Mouse (Mus musculus): ENCODE results near the gene Gpc4.

DNA sequence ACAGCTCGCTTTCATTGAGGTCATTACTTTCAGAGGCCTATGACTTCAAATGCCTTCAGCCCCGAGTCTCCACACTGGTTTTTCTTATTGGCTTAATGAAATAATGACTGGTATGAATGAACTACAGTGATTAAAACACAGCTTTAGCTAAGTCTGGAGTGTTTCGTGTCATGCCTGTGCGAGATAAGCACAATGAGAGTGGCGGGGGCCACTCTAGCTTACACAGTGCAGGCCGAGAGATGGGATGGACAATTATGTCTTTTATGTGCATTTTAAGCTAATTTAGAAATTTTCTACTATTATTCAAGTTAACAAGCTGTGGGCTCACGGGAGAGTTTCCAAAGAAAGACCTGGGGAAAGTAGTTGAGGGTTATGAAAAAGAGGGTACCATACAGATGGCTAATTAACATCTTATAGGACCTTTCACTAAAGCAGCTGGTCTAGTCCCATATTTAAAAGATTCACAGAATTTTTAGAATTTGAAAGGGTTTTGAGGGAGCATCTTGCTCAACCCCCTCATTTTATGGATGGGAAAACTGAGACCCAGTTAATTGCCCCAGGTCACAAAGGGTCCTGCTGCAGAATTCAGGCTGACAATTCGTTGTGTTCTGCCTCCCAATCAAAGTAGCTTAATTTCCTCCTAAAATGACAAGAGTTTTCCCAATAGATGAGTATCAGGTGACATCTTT lies 78.0 kb downstream of the Gpc4 start:
- TF ChIP-seq POLR2A (IDR thresholded peaks at IDR 0.05; ENCODE audit: insufficient read length, low read depth) = no peak
- no peak for TF ChIP-seq MAX (IDR thresholded peaks at IDR 0.05; ENCODE audit: low read depth)
- TF ChIP-seq TCF3 (IDR thresholded peaks at IDR 0.05; ENCODE audit: insufficient read length, low read depth) = no peak
- no peak for TF ChIP-seq CEBPB (IDR thresholded peaks at IDR 0.05; ENCODE audit: insufficient read depth, poor library complexity, severe bottlenecking)
- TF ChIP-seq POLR2AphosphoS2 (IDR thresholded peaks at IDR 0.05; ENCODE audit: insufficient read length, low read depth) = no peak
- no peak for TF ChIP-seq REST (IDR thresholded peaks at IDR 0.05; ENCODE audit: insufficient read depth, insufficient read length)
- TF ChIP-seq E2F4 (IDR thresholded peaks at IDR 0.05; ENCODE audit: insufficient read depth) = no peak
- TF ChIP-seq TCF12 (IDR thresholded peaks at IDR 0.05; ENCODE audit: insufficient read depth, poor library complexity, severe bottlenecking) = no peak

Data from myocyte (in vitro differentiated cells).